Mouse (Mus musculus) CH12.LX (cell line): ENCODE results near the gene Iqcf3. TPM values are rescaled to one million over a fixed set of nuclear protein-coding genes. Genes with fewer than 3 reads are reported as not detected.

Source experiments
- DNase-seq: peaks from one replicate; pipeline ENCODE4 v3.0.0-alpha.2; 2013; ENCODE audit errors: extremely low read depth
- H3K27ac ChIP-seq: 2 replicates; pipeline ENCODE4 v1.5.1; 2012; ENCODE audit warnings: low read depth, mild to moderate bottlenecking, control low read depth, moderate library complexity; ENCODE audit not compliant: insufficient read depth
- H3K27me3 ChIP-seq: replicated peaks from 2 replicates; pipeline ENCODE3; 2012; ENCODE audit warnings: inconsistent platforms
- H3K36me3 ChIP-seq, 2 experiments: replicated peaks in 1 of 2; 2 replicates each; pipeline versions ENCODE3 to v1.6.1; 2012; ENCODE audit warnings: inconsistent platforms in 1 of 2, low read length in 1 of 2, mild to moderate bottlenecking in 1 of 2, mixed read lengths in 1 of 2, moderate library complexity in 1 of 2; ENCODE audit not compliant: control insufficient read depth in 1 of 2, insufficient read depth in 1 of 2
- H3K4me1 ChIP-seq, 2 experiments: 2 replicates each; pipeline ENCODE4 v1.6.1; 2012; ENCODE audit warnings: inconsistent platforms in 1 of 2, moderate library complexity in 1 of 2; ENCODE audit not compliant: insufficient read depth in 2 of 2, control insufficient read depth in 1 of 2
- H3K4me2 ChIP-seq: 2 replicates; pipeline ENCODE4 v1.6.1; 2012; ENCODE audit warnings: low read depth, mild to moderate bottlenecking, control low read depth; ENCODE audit not compliant: poor library complexity, insufficient read depth, severe bottlenecking
- H3K4me3 ChIP-seq, 3 experiments: fragments of 150-350 bp in 1 of 3; sonication (generic) in 1 of 3; replicated peaks in 1 of 3; 2 replicates each; pipeline versions ENCODE3 to v1.5.1; 2011 to 2012; ENCODE audit warnings: low read depth in 2 of 3, low read length in 2 of 3, mild to moderate bottlenecking in 2 of 3, moderate library complexity in 2 of 3, control low read depth in 1 of 3, improper control_type of control experiment in 1 of 3, inconsistent platforms in 1 of 3, mixed read lengths in 1 of 3; ENCODE audit not compliant: poor library complexity in 1 of 3
- H3K79me2 ChIP-seq: replicated peaks from 2 replicates; pipeline ENCODE4 v1.6.1; 2012; ENCODE audit warnings: mild to moderate bottlenecking, moderate library complexity; ENCODE audit not compliant: control insufficient read depth, poor library complexity, insufficient read depth, severe bottlenecking; ENCODE audit errors: extremely low read depth
- H3K9ac ChIP-seq: 2 replicates; pipeline ENCODE4 v1.6.1; 2012; ENCODE audit warnings: low read depth, mild to moderate bottlenecking, control low read depth, moderate library complexity; ENCODE audit not compliant: insufficient read depth
- H3K9me3 ChIP-seq: replicated peaks from 2 replicates; pipeline ENCODE3; 2012; ENCODE audit warnings: low read length, inconsistent platforms, mixed read lengths
- CHD1 ChIP-seq: IDR thresholded peaks from 2 replicates; pipeline ENCODE4 v1.6.1; 2012; ENCODE audit warnings: low read depth, low read length, improper control_type of control experiment, inconsistent platforms
- CHD2 ChIP-seq: IDR thresholded peaks from 2 replicates; pipeline ENCODE4 v1.6.1; 2011; ENCODE audit warnings: low read length, improper control_type of control experiment
- CTCF ChIP-seq, 2 experiments: IDR thresholded peaks in 1 of 2; conservative IDR thresholded peaks in 1 of 2; 2 replicates each; pipeline ENCODE4 v1.5.1; 2011 to 2012; ENCODE audit warnings: low read depth in 2 of 2, low read length in 2 of 2, improper control_type of control experiment in 1 of 2, inconsistent platforms in 1 of 2, mild to moderate bottlenecking in 1 of 2, moderate library complexity in 1 of 2
- E2F4 ChIP-seq: IDR thresholded peaks from 2 replicates; pipeline ENCODE4 v1.6.1; 2011; ENCODE audit warnings: low read depth, low read length, improper control_type of control experiment; ENCODE audit not compliant: insufficient replicate concordance
- ELF1 ChIP-seq: IDR thresholded peaks from 2 replicates; pipeline ENCODE4 v1.6.1; 2014; ENCODE audit warnings: low read depth, mild to moderate bottlenecking, inconsistent platforms, low read length, improper control_type of control experiment
- EP300 ChIP-seq: IDR thresholded peaks from 2 replicates; pipeline ENCODE4 v1.6.1; 2011; ENCODE audit warnings: low read length, improper control_type of control experiment
- HCFC1 ChIP-seq: IDR thresholded peaks from 2 replicates; pipeline ENCODE4 v1.6.1; 2012; ENCODE audit warnings: low read depth, mild to moderate bottlenecking, inconsistent platforms, low read length, improper control_type of control experiment
- IRF4 ChIP-seq: IDR thresholded peaks from 2 replicates; pipeline ENCODE4 v1.6.1; 2014; ENCODE audit warnings: low read depth, mild to moderate bottlenecking, inconsistent platforms, low read length, improper control_type of control experiment
- JUND ChIP-seq: conservative IDR thresholded peaks from 2 replicates; pipeline ENCODE4 v1.6.1; 2011; ENCODE audit warnings: low read depth, low read length, improper control_type of control experiment
- KAT2A ChIP-seq: IDR thresholded peaks from 2 replicates; pipeline ENCODE4 v1.6.1; 2012; ENCODE audit warnings: low read length, improper control_type of control experiment, inconsistent platforms; ENCODE audit not compliant: insufficient replicate concordance
- MAX ChIP-seq: IDR thresholded peaks from 2 replicates; pipeline ENCODE4 v1.6.1; 2011; ENCODE audit warnings: low read length, improper control_type of control experiment
- MAZ ChIP-seq: IDR thresholded peaks from 2 replicates; pipeline ENCODE4 v1.6.1; 2012; ENCODE audit warnings: low read depth, mild to moderate bottlenecking, inconsistent platforms, low read length, improper control_type of control experiment, moderate library complexity
- MXI1 ChIP-seq: IDR thresholded peaks from 2 replicates; pipeline ENCODE4 v1.6.1; 2011; ENCODE audit warnings: mild to moderate bottlenecking, low read depth, low read length, improper control_type of control experiment
- MYC ChIP-seq: IDR thresholded peaks from 2 replicates; pipeline ENCODE4 v1.6.1; 2011; ENCODE audit warnings: low read depth, mild to moderate bottlenecking, improper control_type of control experiment, low read length
- NELFE ChIP-seq: IDR thresholded peaks from 2 replicates; pipeline ENCODE4 v1.6.1; 2011; ENCODE audit warnings: low read depth, low read length, improper control_type of control experiment
- NRF1 ChIP-seq: IDR thresholded peaks from 2 replicates; pipeline ENCODE4 v1.6.1; 2014; ENCODE audit warnings: low read depth, mild to moderate bottlenecking, inconsistent platforms, low read length, improper control_type of control experiment, moderate library complexity
- POLR2A ChIP-seq: IDR thresholded peaks from 2 replicates; pipeline ENCODE4 v1.6.1; 2011; ENCODE audit warnings: low read depth, mild to moderate bottlenecking, improper control_type of control experiment, low read length
- POLR2AphosphoS2 ChIP-seq: IDR thresholded peaks from 2 replicates; pipeline ENCODE4 v1.6.1; 2011; ENCODE audit warnings: low read depth, low read length, improper control_type of control experiment
- RAD21 ChIP-seq: IDR thresholded peaks from 2 replicates; pipeline ENCODE4 v1.6.1; 2011; ENCODE audit warnings: low read depth, mild to moderate bottlenecking, low read length, improper control_type of control experiment, moderate library complexity
- RCOR1 ChIP-seq: conservative IDR thresholded peaks from 2 replicates; pipeline ENCODE4 v1.6.1; 2012; ENCODE audit warnings: low read depth, mild to moderate bottlenecking, inconsistent platforms, low read length, improper control_type of control experiment
- SIN3A ChIP-seq: IDR thresholded peaks from 2 replicates; pipeline ENCODE4 v1.6.1; 2012; ENCODE audit warnings: low read length, improper control_type of control experiment, inconsistent platforms
- SMC3 ChIP-seq: IDR thresholded peaks from 2 replicates; pipeline ENCODE4 v1.6.1; 2011; ENCODE audit warnings: low read depth, low read length, improper control_type of control experiment
- TBP ChIP-seq: conservative IDR thresholded peaks from 2 replicates; pipeline ENCODE4 v1.6.1; 2011; ENCODE audit warnings: low read depth, low read length, improper control_type of control experiment
- TCF12 ChIP-seq: IDR thresholded peaks from 2 replicates; pipeline ENCODE4 v1.6.1; 2014; ENCODE audit warnings: low read depth, mild to moderate bottlenecking, inconsistent platforms, low read length, improper control_type of control experiment
- UBTF ChIP-seq: IDR thresholded peaks from 2 replicates; pipeline ENCODE4 v1.6.1; 2012; ENCODE audit warnings: low read depth, mild to moderate bottlenecking, inconsistent platforms, low read length, improper control_type of control experiment, moderate library complexity
- USF2 ChIP-seq: conservative IDR thresholded peaks from 2 replicates; pipeline ENCODE4 v1.6.1; 2011; ENCODE audit warnings: low read depth, low read length, improper control_type of control experiment
- ZC3H11A ChIP-seq: IDR thresholded peaks from 2 replicates; pipeline ENCODE4 v1.6.1; 2012; ENCODE audit warnings: low read depth, mild to moderate bottlenecking, inconsistent platforms, low read length, improper control_type of control experiment
- ZKSCAN1 ChIP-seq: IDR thresholded peaks from 2 replicates; pipeline ENCODE4 v1.6.1; 2012; ENCODE audit warnings: low read depth, inconsistent platforms, low read length, improper control_type of control experiment, borderline replicate concordance
- ZMIZ1 ChIP-seq: IDR thresholded peaks from 2 replicates; pipeline ENCODE4 v1.6.1; 2012; ENCODE audit warnings: low read depth, mild to moderate bottlenecking, inconsistent platforms, low read length, improper control_type of control experiment
- ZNF384 ChIP-seq: IDR thresholded peaks from 2 replicates; pipeline ENCODE4 v1.6.1; 2012; ENCODE audit warnings: low read depth, low read length, improper control_type of control experiment, inconsistent platforms
- dilution Hi-C: fragments of 300-500 bp; cut with MboI; formaldehyde crosslinking; loops from 2 replicates; pipeline ENCODE4 v1.14.3; 2020; ENCODE audit warnings: low sequenced_read_pairs; ENCODE audit not compliant: extremely low pct_unique_long_range_greater_than_20kb, extremely low pct_ligation_motif_present
- in situ Hi-C: fragments of 300-500 bp; cut with MboI; formaldehyde crosslinking; loops from 3 replicates; pipeline ENCODE4 v1.14.3; 2019; ENCODE audit warnings: low sequenced_read_pairs, low pct_ligation_motif_present, low pct_unique_long_range_greater_than_20kb, mixed read lengths
- polyA plus RNA-seq: library from polyadenylated mRNA; unstranded; fragments of >175 nt; gene quantifications from 2 replicates; pipeline ENCODE4 v1.2.1, GENCODE M21; 2012; ENCODE audit warnings: low read depth; ENCODE audit not compliant: insufficient read length
- total RNA-seq, 2 experiments: library from RNA; depleted of rRNA; stranded (reverse); fragments of 300-350 nt in 1 of 2; fragments of >200 nt in 1 of 2; gene quantifications; 2 replicates each; pipeline ENCODE4 v1.2.3; 2012 to 2014

The Iqcf3 gene
- total and polyA plus RNA-seq, 3 experiments: not detected

DNA sequence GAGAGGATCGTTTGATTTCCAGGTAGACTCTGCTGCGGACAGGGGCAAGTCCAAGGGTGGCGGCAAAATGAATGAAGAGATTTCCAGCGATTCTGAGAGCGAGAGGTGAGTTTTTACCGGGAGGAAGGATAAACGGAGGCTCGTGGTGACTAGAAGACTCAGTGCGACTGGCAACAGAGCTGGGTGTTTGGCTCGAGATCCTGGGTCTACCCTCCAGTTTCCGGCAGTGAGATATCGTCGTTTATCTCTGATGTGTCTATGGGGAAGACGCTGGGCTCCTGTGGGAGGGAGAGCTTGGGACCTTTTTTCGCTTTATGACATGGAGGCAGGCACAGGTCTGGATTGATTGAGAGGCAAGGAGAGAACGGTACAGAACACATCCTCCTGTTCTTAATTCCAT is 83.8 kb downstream of the Iqcf3 start:
- H3K4me1 ChIP-seq: peaks cover 6 to 62% of the 10 kb centered on the region in 2 experiments
- peak overlapping the region; percentile 65 for H3K4me2 ChIP-seq
- H3K27me3 ChIP-seq: no peaks in the 10 kb centered on the region
- H3K79me2 ChIP-seq: peaks cover 26% of the 10 kb centered on the region
- no peak overlapping the region for H3K27ac ChIP-seq
- peak overlapping the region; percentile 74 for H3K9ac ChIP-seq
- dilution Hi-C loops: no loop called here
- TF ChIP-seq HCFC1 (no peak), POLR2AphosphoS2 (no peak), JUND (no peak), E2F4 (no peak), MYC (no peak), MAX (no peak), ZKSCAN1 (no peak), ZMIZ1 (no peak), RAD21 (no peak), CHD1 (no peak), UBTF (no peak), IRF4 (no peak), SIN3A (no peak), RCOR1 (no peak), USF2 (no peak), ZNF384 (no peak), NELFE (no peak)
- TF ChIP-seq, all 38 proteins: peak for 0
- peak overlapping the region; percentile 77 to 92 (median 91) for H3K4me3 ChIP-seq
- no peaks in the 10 kb centered on the region for H3K9me3 ChIP-seq
- in situ Hi-C loops: loop anchor here (5.0 kb wide), 1 partner anchor 40 kb away; the partner anchor contains the start of gene Acy1
- DNase-seq: no peak
- peaks cover 30 to 52% of the 10 kb centered on the region in 2 experiments for H3K36me3 ChIP-seq

DNA sequence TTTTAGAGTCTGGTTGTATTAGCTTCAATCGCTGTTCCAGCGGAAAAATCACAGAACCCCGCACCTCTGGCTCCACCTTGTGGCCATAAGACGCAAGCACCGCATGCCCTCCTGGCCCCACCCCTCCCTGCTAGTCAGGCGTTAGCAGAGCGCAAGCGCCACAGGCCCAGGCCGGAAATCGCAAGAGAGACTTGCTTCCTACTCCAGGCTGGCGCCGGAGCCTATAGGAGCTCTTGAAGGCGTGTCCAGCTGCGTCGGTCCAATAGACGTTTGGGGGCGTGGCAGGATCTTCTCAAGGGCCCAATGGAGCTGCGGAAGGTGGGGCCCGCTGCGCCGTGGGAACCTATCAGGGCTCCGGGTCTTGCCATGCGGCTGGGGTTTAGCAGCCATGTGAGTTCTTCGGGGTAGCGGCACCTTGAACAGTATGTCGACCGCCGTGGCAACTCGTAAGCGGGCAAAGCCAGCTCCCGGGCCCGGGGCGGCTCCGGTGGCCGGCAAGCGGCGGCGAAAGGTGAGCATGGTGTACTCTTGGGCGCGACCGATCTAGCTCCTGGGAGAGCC is 84.4 kb downstream of the Iqcf3 start, which contains the start of gene Parp3:
Gene Parp3 (minus strand): TSS at position 26 of the 561 bp plus-strand sequence.
- Histone ChIP-seq H3K79me2 (peaks cover 26% of the 10 kb centered on the region), H3K9me3 (no peaks in the 10 kb centered on the region), H3K4me3 (peak within 1 kb of the TSS; percentile 77 to 92 (median 91)), H3K9ac (peak within 1 kb of the TSS; percentile 74), H3K27me3 (no peaks in the 10 kb centered on the region), H3K36me3 (peaks cover 27 to 55% of the 10 kb centered on the region in 2 experiments), H3K4me2 (peak within 1 kb of the TSS; percentile 90), H3K4me1 (peaks cover 6 to 68% of the 10 kb centered on the region in 2 experiments), H3K27ac (peak within 1 kb of the TSS; percentile 13; the same call in 1 of the 2 replicates)
- in situ Hi-C loops (loop anchor here (5.0 kb wide), 1 partner anchor 40 kb away; the partner anchor contains the start of gene Acy1), dilution Hi-C loops (no loop called here)
- DNase-seq: peak; percentile 100
- peak; percentile 96 for TF ChIP-seq MYC
- TF ChIP-seq TCF12: peak; percentile 71
- TF ChIP-seq MAX: peak; percentile 94
- TF ChIP-seq NRF1: peak; percentile 95
- TF ChIP-seq KAT2A: peak; percentile 63; the same call in 1 of the 2 replicates
- no peak for TF ChIP-seq RCOR1
- TF ChIP-seq POLR2A: peak; percentile 85
- TF ChIP-seq ZKSCAN1: no peak
- TF ChIP-seq TBP: 0 out of 2 replicates have a peak, but pooled peaks have one; percentile 6
- TF ChIP-seq CHD2: peak; percentile 91
- no peak for TF ChIP-seq CHD1
- peak; percentile 71 to 97 for TF ChIP-seq CTCF (conservative IDR thresholded peaks at IDR 0.05 in 1 of 2, IDR thresholded peaks at IDR 0.05 in 1 of 2; ENCODE audit: low read depth in 2 of 2, low read length in 2 of 2)
- TF ChIP-seq ELF1: peak; percentile 98
- TF ChIP-seq JUND: no peak
- TF ChIP-seq NELFE: peak; percentile 64
- peak; percentile 39; the same call in 1 of the 2 replicates for TF ChIP-seq POLR2AphosphoS2
- TF ChIP-seq MAZ: peak; percentile 98
- TF ChIP-seq SMC3: peak; percentile 79
- TF ChIP-seq RAD21: peak; percentile 96
- peak; percentile 55 for TF ChIP-seq IRF4
- TF ChIP-seq HCFC1: peak; percentile 81
- TF ChIP-seq USF2: no peak
- TF ChIP-seq SIN3A: peak; percentile 98
- TF ChIP-seq EP300: no peak
- peak; percentile 100 for TF ChIP-seq MXI1
- TF ChIP-seq ZC3H11A: no peak
- peak; percentile 60; the same call in 1 of the 2 replicates for TF ChIP-seq ZMIZ1
